Mouse (Mus musculus): ENCODE results near the gene Spz1. TPM values are rescaled to one million over a fixed set of nuclear protein-coding genes. Genes with fewer than 3 reads are reported as not detected.
"Not testable (repeated sequence)": the region's sequence is repeated elsewhere in the genome, so short reads cannot be mapped to it uniquely, and the experiment has no call there.

The Spz1 gene
- total RNA-seq (2021) = not detected

DNA sequence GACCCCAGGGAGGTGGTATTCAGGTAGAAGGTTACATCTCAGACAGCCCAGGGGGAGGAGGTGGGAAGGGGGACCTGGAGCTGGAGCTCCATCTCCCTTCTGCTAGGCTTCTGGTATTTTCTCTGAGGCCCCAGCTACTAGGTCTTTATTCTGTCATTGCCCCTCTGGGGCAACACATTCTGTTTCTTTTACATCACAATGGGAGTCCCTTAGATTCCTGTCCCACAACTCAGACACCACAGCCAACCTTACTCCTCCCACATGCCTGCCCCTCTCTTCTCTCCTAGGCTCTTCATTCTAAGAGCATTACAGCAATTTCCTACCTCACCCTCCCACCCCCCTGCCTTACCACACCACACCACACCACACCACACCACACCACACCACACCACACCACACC is at the start of gene Spz1:
Gene Spz1, minus strand, starts transcription at position 101 of the 400 bp plus-strand sequence.
- DNase-seq (ENCODE audit: extremely low spot score in 1 of 2, low spot score in 2 of 2) = no peak
- intact Hi-C loops (cut with DNase I) = no loop called here

- intact Hi-C loops (cut with DNase I) = no loop called here
- no peak for DNase-seq (ENCODE audit: extremely low spot score in 1 of 2, low spot score in 2 of 2)
Observed at GRCm38 (mm10) chr13:92616459-92616858, 40.5 kb upstream of the Spz1 start.

- intact Hi-C loops (cut with DNase I) = no loop called here
- DNase-seq (ENCODE audit: extremely low spot score in 1 of 2, low spot score in 2 of 2) = no peak
Observed at GRCm38 (mm10) chr13:92615201-92615600, 39.2 kb upstream of the Spz1 start.

DNA sequence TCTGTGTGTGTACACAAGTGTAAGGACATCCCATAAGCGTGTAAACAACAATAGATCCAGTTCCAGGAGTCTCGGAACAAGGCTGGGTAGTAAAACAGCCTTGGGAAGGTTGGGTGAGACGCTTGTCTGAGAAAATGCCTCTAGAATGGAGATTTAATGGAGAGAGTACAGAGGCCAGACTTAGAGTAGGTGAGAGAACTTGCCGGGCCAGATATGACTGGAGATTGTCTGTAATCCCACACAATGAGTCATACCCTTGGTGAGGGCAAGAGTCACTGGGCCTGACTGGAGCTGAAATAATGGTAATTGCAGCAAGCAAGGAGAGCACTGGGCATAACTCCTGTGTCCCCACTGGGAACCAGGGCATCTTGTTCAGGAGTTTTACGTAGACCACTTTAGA is 37.1 kb upstream of the Spz1 start:
- DNase-seq (ENCODE audit: extremely low spot score in 1 of 2, low spot score in 2 of 2) = no peak
- intact Hi-C loops (cut with DNase I) = no loop called here

GRCm38 (mm10) chr13:92611917-92612316 is 35.9 kb upstream of the Spz1 start:
- intact Hi-C loops (cut with DNase I) = no loop called here
- no peak for DNase-seq (ENCODE audit: extremely low spot score in 1 of 2, low spot score in 2 of 2)

- intact Hi-C loops (cut with DNase I) = no loop called here
- DNase-seq (ENCODE audit: extremely low spot score in 1 of 2, low spot score in 2 of 2) = no peak
Observed at GRCm38 (mm10) chr13:92611254-92611784, 35.3 kb upstream of the Spz1 start.

GRCm38 (mm10) chr13:92610311-92611221 is 34.6 kb upstream of the Spz1 start, which contains the start of gene Serinc5:
Gene Serinc5, plus strand, starts transcription at chr13:92611091.
- peak; percentile 94 to 97 for DNase-seq (ENCODE audit: extremely low spot score in 1 of 2, low spot score in 2 of 2)
- intact Hi-C loops (cut with DNase I) = no loop called here

GRCm38 (mm10) chr13:92609486-92610310 is 33.7 kb upstream of the Spz1 start:
- intact Hi-C loops (cut with DNase I) = no loop called here

GRCm38 (mm10) chr13:92605306-92605705 is 29.3 kb upstream of the Spz1 start:
- intact Hi-C loops (cut with DNase I) = not testable (repeated sequence)

More at GRCm38 (mm10) chr13:92609486-92610310, 33.7 kb upstream of the Spz1 start:
- peak in 1 of 2 experiments; percentile 84 for DNase-seq (ENCODE audit: extremely low spot score in 1 of 2, low spot score in 2 of 2)

GRCm38 (mm10) chr13:92595424-92595823 is 19.5 kb upstream of the Spz1 start:
- intact Hi-C loops (cut with DNase I) = no loop called here
- no peak for DNase-seq (ENCODE audit: extremely low spot score in 1 of 2, low spot score in 2 of 2)

More at GRCm38 (mm10) chr13:92605306-92605705, 29.3 kb upstream of the Spz1 start:
- DNase-seq (ENCODE audit: extremely low spot score in 1 of 2, low spot score in 2 of 2) = not testable (repeated sequence)

DNA sequence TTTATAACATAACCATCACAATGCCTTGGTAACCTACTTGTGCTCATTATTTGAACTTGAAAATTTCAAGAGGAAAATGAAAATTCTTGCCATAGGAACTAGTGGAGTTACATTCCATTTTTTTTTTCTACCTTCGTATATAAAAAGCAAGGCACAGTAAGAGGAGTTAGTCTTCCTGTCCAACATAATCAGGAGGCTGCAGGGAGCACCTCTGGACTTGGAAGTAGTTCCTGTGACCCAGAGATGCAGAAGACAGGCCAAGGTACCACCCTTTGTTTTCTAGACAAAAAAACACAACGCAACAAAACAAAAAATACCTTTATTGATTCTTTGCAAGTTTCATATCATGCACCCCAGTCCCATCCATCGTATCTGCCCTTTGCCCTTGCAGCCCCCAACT is 18.9 kb upstream of the Spz1 start:
- DNase-seq (ENCODE audit: extremely low spot score in 1 of 2, low spot score in 2 of 2) = no peak
- intact Hi-C loops (cut with DNase I) = no loop called here

DNA sequence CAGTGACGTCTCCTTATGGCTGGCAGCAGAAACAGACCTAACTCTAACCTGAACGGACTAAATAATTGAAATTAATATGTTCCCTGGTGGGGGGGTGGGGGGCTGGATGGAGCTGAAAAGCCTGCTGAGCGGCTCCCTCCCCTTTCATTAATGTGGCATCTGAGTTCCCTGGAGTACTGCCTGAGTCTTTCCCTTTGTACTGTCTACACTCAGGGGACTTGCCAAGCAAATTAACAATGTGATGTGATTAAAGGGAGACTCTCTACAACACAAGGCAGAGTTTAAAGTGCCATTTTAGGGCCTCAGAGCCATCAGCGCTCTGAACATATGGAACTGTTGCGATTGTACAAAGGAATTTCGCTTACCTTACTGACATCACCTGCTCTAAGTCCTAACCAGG is 18.5 kb upstream of the Spz1 start:
- intact Hi-C loops (cut with DNase I) = no loop called here
- no peak for DNase-seq (ENCODE audit: extremely low spot score in 1 of 2, low spot score in 2 of 2)

- intact Hi-C loops (cut with DNase I) = no loop called here
- DNase-seq (ENCODE audit: extremely low spot score in 1 of 2, low spot score in 2 of 2) = no peak
Observed at GRCm38 (mm10) chr13:92593731-92594396, 17.9 kb upstream of the Spz1 start.

- intact Hi-C loops (cut with DNase I) = no loop called here
- DNase-seq (ENCODE audit: extremely low spot score in 1 of 2, low spot score in 2 of 2) = peak in 1 of 2 experiments; percentile 67
Observed at GRCm38 (mm10) chr13:92592786-92593635, 17.0 kb upstream of the Spz1 start.

GRCm38 (mm10) chr13:92592268-92592785 is 16.4 kb upstream of the Spz1 start:
- intact Hi-C loops (cut with DNase I) = no loop called here

DNA sequence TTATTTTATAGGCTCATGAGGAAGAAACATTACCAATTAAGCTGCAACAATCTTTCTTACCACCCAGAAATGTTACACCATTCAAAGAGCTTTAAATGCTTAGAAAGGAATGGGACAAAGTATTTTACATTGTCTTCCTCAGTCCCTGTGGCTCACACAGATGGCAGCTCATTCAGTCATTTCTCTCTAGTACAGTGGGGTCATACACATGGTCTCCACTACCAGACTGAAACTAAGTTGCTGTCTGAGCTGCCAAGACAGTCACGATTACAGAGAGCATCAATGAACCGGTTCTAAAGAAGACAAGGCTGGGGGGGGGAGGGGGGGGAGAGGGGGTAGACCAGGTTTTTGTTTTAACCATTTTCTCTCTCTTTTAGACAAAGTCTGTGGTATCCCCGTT is 15.3 kb upstream of the Spz1 start:
- DNase-seq (ENCODE audit: extremely low spot score in 1 of 2, low spot score in 2 of 2) = no peak
- intact Hi-C loops (cut with DNase I) = no loop called here

More at GRCm38 (mm10) chr13:92592268-92592785, 16.4 kb upstream of the Spz1 start:
- no peak for DNase-seq (ENCODE audit: extremely low spot score in 1 of 2, low spot score in 2 of 2)

GRCm38 (mm10) chr13:92589255-92589654 is 13.3 kb upstream of the Spz1 start:
- no peak for DNase-seq (ENCODE audit: extremely low spot score in 1 of 2, low spot score in 2 of 2)
- intact Hi-C loops (cut with DNase I) = no loop called here

GRCm38 (mm10) chr13:92588704-92589103 is 12.7 kb upstream of the Spz1 start:
- DNase-seq (ENCODE audit: extremely low spot score in 1 of 2, low spot score in 2 of 2) = no peak
- intact Hi-C loops (cut with DNase I) = no loop called here

All from left cerebral cortex, postnatal 10 days (tissue).